Mouse (Mus musculus) cerebellum, adult 2 months (tissue): ENCODE results near the gene Trim14.

ENCODE experiments used
- CTCF ChIP-seq: fragments of 200-500 bp; IDR thresholded peaks from 2 replicates; pipeline ENCODE4 v1.5.1; 2011; ENCODE audit warnings: low read depth, mild to moderate bottlenecking, control low read depth, low read length, moderate library complexity, borderline replicate concordance; ENCODE audit not compliant: insufficient read depth
- POLR2A ChIP-seq: fragments of 200-500 bp; IDR thresholded peaks from 2 replicates; pipeline ENCODE4 v1.6.1; 2011; ENCODE audit warnings: low read length, control low read depth, borderline replicate concordance; ENCODE audit not compliant: insufficient read depth

GRCm38 (mm10) chr4:46452481-46452850, 83.5 kb downstream of the Trim14 start:
- TF ChIP-seq POLR2A (no peak), CTCF (no peak)
